Mouse (Mus musculus) small intestine, adult 2 months (tissue): ENCODE data around the gene 9330182O14Rik. TPM values are rescaled to one million over a fixed set of nuclear protein-coding genes. Genes with fewer than 3 reads are reported as not detected.

Experiments used
- H3K27ac ChIP-seq: fragments of 200-500 bp; 2 replicates; pipeline ENCODE4 v1.5.1; 2012; ENCODE audit warnings: low read depth, low read length, control low read depth, inconsistent platforms; ENCODE audit not compliant: insufficient read depth
- H3K27me3 ChIP-seq: fragments of 200-500 bp; 2 replicates; pipeline ENCODE4 v1.6.1; 2012; ENCODE audit warnings: mild to moderate bottlenecking, moderate library complexity, low read length, inconsistent platforms; ENCODE audit not compliant: control insufficient read depth, insufficient read depth
- H3K36me3 ChIP-seq: fragments of 200-500 bp; 2 replicates; pipeline ENCODE4 v1.6.1; 2012; ENCODE audit warnings: mild to moderate bottlenecking, low read length, control low read depth, inconsistent platforms; ENCODE audit not compliant: control insufficient read depth, insufficient read depth
- H3K4me1 ChIP-seq: fragments of 200-500 bp; 2 replicates; pipeline ENCODE4 v1.6.1; 2012; ENCODE audit warnings: low read length, inconsistent platforms, mixed read lengths; ENCODE audit not compliant: control insufficient read depth, insufficient read depth, insufficient read length
- H3K4me3 ChIP-seq: fragments of 200-500 bp; 2 replicates; pipeline ENCODE4 v1.5.1; 2012; ENCODE audit warnings: low read depth, mild to moderate bottlenecking, control low read depth, inconsistent platforms, low read length, moderate library complexity
- CTCF ChIP-seq: fragments of 200-500 bp; IDR thresholded peaks from 2 replicates; pipeline ENCODE4 v1.5.1; 2012; ENCODE audit warnings: low read depth, mild to moderate bottlenecking, control low read depth, inconsistent platforms, low read length, moderate library complexity, mixed read lengths; ENCODE audit not compliant: insufficient replicate concordance, insufficient read length; ENCODE audit errors: extremely low read depth
- POLR2A ChIP-seq: fragments of 200-500 bp; IDR thresholded peaks from 2 replicates; pipeline ENCODE4 v1.6.1; 2012; ENCODE audit warnings: low read depth, mild to moderate bottlenecking, control low read depth, inconsistent platforms, low read length, moderate library complexity
- WGBS: fragments of 180-500 bp; shearing (Covaris S2); methylation state at CpG from one replicate; pipeline ENCODE4 v1.1.7; 2018; 5-methylcytosine and 5-hydroxymethylcytosine counted together
- polyA plus RNA-seq: library from polyadenylated mRNA; depleted of rRNA; stranded (reverse); fragments of >200 nt; gene quantifications from 2 replicates; pipeline ENCODE4 v1.2.3, GENCODE M21; 2012; rRNA removed

9330182O14Rik gene
- not detected in 2 replicates for polyA plus RNA-seq

DNA sequence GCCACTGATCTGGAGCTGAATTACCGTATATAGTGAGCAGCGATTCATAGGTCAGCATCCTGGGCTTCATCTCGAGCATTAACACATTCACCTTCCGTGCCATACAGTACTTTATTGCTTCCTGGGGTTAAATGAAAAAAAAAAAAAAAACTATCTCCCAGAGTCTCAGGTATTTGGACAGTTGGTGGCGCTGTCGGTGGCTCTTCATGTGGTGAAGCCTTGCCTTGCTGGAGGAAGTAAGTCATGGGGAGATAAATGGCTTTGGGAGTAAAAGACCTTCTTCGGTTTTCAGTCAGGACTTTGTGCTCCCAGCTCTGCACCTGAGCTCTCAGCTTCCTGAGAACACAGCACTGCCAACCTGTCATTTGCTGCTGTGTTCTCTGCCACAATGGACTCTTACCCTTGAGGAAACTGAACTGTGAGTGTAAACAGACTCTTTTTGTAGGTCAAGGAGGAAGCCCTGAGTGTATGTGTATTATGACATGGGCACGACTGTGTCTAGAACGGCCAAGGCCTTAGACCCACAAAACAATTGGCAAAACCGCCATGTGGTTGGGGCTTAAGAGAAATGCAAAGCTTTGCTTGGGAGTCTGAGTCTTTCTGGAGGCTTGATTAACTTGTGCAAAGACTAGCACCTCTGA lies at the start of gene 9330182O14Rik:
TSS of gene 9330182O14Rik (plus strand) at position 214 of the 641 bp plus-strand sequence.
- Histone ChIP-seq H3K36me3 (no peaks in the 10 kb centered on the region), H3K27ac (no peak within 1 kb of the TSS), H3K4me3 (no peak within 1 kb of the TSS), H3K4me1 (no peaks in the 10 kb centered on the region), H3K27me3 (no peaks in the 10 kb centered on the region)
- TF ChIP-seq CTCF (no peak), POLR2A (no peak)
- WGBS: 26% methylated on average over 10 of the region's 10 CpGs

DNA sequence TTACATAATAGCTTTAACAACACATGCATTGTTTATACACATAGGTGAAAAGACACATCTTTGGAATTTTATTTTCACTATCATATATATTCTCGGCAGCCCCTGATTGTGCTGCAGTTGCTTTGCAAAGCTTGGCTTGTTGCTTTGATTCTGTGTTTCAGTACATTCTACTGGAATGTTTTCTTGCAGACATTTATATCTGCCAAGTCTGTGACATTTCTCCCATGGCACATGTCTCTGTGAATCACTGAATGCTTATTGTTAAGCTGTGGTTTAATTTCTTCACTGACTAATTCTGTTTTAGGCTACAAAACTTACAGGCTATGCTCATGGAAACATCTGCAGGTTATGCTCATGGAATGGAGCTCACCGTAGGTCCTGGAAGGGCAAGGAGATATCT lies 30.9 kb upstream of the 9330182O14Rik start:
- Histone ChIP-seq H3K36me3 (no peaks in the 10 kb centered on the region), H3K27me3 (no peaks in the 10 kb centered on the region), H3K4me3 (no peak overlapping the region), H3K27ac (no peak overlapping the region), H3K4me1 (no peaks in the 10 kb centered on the region)
- 78% methylated on average over 2 of the region's 2 CpGs for WGBS
- TF ChIP-seq CTCF: no peak
- TF ChIP-seq POLR2A: no peak

DNA sequence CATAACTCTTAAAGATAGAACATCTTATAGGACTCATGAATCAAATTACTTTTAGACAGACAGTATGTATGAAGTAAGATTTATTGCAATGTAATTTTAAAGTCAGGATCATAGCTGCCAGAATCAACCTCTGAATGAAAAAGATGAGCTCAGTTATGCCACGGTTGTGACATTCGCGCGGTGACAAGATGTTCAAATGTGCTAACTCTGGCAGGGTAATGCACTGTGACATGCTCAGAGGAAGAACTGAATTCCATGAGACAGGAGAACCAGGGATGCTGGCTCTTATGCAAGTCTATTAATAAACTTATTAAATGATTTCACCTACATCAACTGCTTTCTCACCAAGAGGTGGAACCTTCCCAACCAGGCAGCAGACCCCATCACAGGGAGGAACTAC lies 28.5 kb upstream of the 9330182O14Rik start:
- no peak overlapping the region for H3K4me3 ChIP-seq
- no peaks in the 10 kb centered on the region for H3K27me3 ChIP-seq
- H3K27ac ChIP-seq: no peak overlapping the region
- no peaks in the 10 kb centered on the region for H3K36me3 ChIP-seq
- no peaks in the 10 kb centered on the region for H3K4me1 ChIP-seq
- 91% methylated on average over 4 of the region's 4 CpGs for WGBS
- TF ChIP-seq CTCF (no peak), POLR2A (no peak)

DNA sequence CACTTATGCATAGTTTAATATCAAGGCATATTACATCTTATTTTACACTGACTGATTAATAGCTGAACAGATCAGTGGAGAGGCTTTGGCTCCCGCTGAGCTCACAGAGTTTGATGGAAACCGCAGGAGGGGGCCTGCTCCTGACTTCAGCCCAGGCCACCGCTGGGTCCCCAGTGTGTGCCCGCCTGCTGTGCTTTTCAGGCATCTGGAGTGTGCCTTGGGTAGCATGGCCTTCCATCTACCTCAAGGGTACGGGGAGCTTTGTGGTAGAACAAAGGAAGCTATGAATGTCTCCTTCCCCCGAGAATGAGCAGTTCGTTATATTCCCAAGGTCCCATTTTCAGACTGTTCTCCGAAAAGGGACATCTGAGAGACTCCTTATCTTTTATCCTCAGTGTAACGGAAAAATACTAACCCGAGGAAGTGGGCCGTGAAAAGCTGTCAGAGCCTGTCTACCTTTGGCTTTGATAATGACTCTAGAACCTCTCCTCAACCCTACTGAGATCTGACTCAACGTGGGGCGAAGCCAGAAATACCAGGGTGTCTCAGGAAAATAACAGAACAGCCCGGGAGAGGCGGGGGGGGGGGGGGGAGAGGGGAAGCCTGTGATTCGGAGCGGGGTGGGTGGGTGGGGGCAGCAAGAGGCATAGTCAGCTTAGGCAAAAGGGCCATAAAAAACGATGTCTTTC lies 20.1 kb upstream of the 9330182O14Rik start:
- Histone ChIP-seq H3K4me3 (no peak overlapping the region), H3K27me3 (no peaks in the 10 kb centered on the region; the same call in 1 of the 2 replicates), H3K4me1 (no peaks in the 10 kb centered on the region), H3K36me3 (no peaks in the 10 kb centered on the region), H3K27ac (no peak overlapping the region)
- WGBS: 60% methylated on average over 18 of the region's 18 CpGs
- no peak for TF ChIP-seq CTCF
- TF ChIP-seq POLR2A: no peak

DNA sequence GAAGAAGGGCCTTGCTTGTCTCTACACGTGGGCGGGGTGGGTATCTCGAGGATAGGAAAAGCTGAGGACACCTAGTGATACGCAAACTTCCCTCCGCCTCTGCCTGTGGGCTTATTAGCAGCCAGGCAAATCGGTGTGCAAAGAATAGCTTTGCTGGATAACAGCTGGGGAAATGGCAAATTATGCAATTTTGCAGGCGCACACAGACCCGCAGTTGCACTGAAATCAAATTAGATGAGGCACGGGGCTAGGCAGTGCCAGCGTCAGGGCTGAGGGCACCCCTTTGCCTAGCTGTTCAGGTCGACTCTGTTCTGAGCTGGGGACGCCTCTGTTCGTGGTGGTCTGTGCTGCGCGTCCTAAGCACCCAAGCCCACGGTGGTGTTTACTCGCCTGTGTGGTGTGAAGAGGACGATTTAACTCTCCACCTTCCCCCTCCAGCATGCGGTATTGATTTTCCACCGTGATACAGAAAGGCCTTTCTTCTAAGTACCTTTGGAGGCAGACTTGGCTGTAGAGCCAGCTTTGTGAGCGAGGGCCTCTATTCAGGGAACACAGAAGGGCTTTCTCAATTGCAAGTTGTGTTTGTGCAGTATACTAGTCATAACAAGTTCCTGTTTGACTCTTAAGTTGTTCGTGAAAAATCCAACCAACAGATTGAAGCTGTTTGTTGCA lies 19.4 kb upstream of the 9330182O14Rik start:
- Histone ChIP-seq H3K4me3 (no peak overlapping the region), H3K36me3 (no peaks in the 10 kb centered on the region), H3K27ac (no peak overlapping the region), H3K27me3 (no peaks in the 10 kb centered on the region; the same call in 1 of the 2 replicates), H3K4me1 (no peaks in the 10 kb centered on the region)
- TF ChIP-seq POLR2A: no peak
- no peak for TF ChIP-seq CTCF
- WGBS: 32% methylated on average over 22 of the region's 22 CpGs

DNA sequence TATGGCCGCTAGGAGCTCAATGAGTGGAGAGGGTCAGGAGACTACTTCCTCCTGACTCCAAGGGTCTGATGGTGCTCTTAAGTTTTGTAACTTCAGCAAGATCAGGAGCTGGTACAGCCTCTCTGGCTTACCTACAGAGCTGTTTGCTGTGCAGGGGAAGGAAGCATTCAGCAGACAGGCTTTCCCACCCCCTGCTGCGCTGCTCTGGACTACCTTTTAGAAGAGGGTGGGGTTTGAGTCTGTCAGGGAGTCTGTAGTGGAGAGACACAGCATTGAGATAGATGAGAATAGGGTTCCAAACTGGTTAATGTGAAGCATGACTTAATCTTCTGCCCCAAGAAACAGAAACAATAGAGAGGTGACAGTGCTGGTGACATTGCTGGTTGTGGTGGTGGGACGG lies 17.8 kb upstream of the 9330182O14Rik start:
- H3K4me3 ChIP-seq: no peak overlapping the region
- H3K36me3 ChIP-seq: no peaks in the 10 kb centered on the region
- no peaks in the 10 kb centered on the region; the same call in 1 of the 2 replicates for H3K27me3 ChIP-seq
- H3K27ac ChIP-seq: no peak overlapping the region
- TF ChIP-seq POLR2A (no peak), CTCF (no peak)
- 80% methylated on average over 3 of the region's 3 CpGs for WGBS
- H3K4me1 ChIP-seq: no peaks in the 10 kb centered on the region
